Mouse (Mus musculus): Measurements from ENCODE around the gene Acsbg1.

DNA sequence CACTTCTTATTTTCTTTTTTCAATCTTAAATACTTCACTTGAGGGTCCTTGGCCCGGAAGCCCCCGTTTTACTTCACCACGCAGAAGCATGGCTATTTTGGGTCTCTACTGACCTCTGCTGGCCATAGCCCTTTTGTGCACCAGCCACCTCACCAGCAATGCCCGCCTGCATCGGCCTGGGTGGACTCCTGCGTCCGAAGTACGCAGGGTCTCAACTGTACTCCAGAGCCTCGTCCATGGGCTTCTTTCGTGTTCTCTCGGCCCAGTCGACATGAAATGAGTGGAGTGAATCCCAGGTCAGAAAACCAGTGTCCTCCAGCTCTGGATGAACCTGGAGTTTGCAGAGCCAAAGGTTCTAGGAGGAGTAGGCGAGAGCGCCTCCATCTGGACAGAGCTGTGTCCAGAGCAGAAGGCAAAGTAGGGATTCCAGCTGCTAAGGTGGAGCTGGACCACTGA, 14.9 kb upstream of the Acsbg1 start:
- TF ChIP-seq CTCF (IDR thresholded peaks at IDR 0.05; ENCODE audit: control insufficient read depth, insufficient read depth, insufficient read length) (peak; percentile 93), USF1 (IDR thresholded peaks at IDR 0.05; ENCODE audit: low read depth) (no peak), MYOG (IDR thresholded peaks at IDR 0.05; ENCODE audit: control insufficient read depth, extremely low read depth, insufficient read length) (no peak)
